Mouse (Mus musculus): ENCODE results near the gene B2m.

- TF ChIP-seq GATA1 (IDR thresholded peaks at IDR 0.05; ENCODE audit: borderline replicate concordance, low read length): no peak
- no peak for TF ChIP-seq FLI1 (IDR thresholded peaks at IDR 0.05; ENCODE audit: low read length)
Observed at GRCm38 (mm10) chr2:122126765-122127347, 20.6 kb upstream of the B2m start.

Measured in megakaryocyte, embryonic 14.5 days (primary cell).